In the genomic region with DNA sequence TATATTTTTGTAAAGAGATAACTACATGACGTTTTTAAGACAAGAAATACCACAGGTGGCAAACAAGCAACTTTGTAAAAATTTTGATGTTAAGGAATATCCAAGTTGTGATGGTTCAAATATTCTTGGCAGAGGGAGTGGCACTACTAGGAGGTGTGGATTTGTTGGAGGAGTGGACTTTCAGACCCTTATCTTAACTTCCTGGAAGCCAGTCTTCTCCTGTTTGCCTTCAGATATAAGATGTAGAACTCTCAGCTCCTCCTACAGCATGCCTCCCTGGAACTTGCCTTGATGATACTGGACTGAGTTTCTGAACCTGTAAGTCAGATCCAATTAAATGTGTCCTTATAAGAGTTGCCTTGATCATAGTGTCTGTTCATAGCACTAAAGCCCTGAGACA, we compare ENCODE assay signal across 25 mouse cellular contexts.
"Had no signal": no experiment of that assay in that cellular context is flagged by ENCODE, and none has a peak within 500 bp of the region (broad histone marks: within the 10 kb centered on the region; RNA-seq: fewer than 3 reads in every experiment).

No protein-coding gene starts in this region.

- DNase-seq: gastrocnemius, postnatal 14 days; heart, adult 18-20 months; heart, postnatal 10 days; heart, postnatal 4 days; kidney, adult 11 months; kidney, adult 2 months; kidney, adult 9 months; kidney, postnatal 14 days; kidney, postnatal 36 days; layer of hippocampus, adult 9-11 months; layer of hippocampus, postnatal 36 days; left cerebral cortex, postnatal 4 days had no signal

- H3K36me3 ChIP-seq: heart, embryonic 10.5 days; heart, embryonic 12.5 days; hindbrain, embryonic 10.5 days; hindbrain, embryonic 12.5 days; kidney, embryonic 15.5 days; limb, embryonic 13.5 days; limb, embryonic 15.5 days; liver, embryonic 12.5 days had no signal

- H3K27me3 ChIP-seq: heart, embryonic 12.5 days; hindbrain, embryonic 12.5 days; kidney, embryonic 15.5 days; limb, embryonic 13.5 days; limb, embryonic 15.5 days; liver, embryonic 12.5 days had no signal

- H3K27ac ChIP-seq: heart, embryonic 10.5 days; hindbrain, embryonic 10.5 days; hindbrain, embryonic 12.5 days; hindbrain, embryonic 14.5 days; kidney, embryonic 15.5 days; kidney, postnatal 0 days; limb, embryonic 13.5 days; limb, embryonic 15.5 days; liver, embryonic 12.5 days; liver, embryonic 14.5 days had no signal

- H3K9me3 ChIP-seq: heart, embryonic 10.5 days; heart, embryonic 12.5 days; hindbrain, embryonic 10.5 days; hindbrain, embryonic 12.5 days; kidney, embryonic 15.5 days; limb, embryonic 13.5 days; limb, embryonic 15.5 days; liver, embryonic 12.5 days had no signal

- H3K4me2 ChIP-seq: heart, embryonic 12.5 days; hindbrain, embryonic 12.5 days; hindbrain, embryonic 14.5 days; kidney, embryonic 15.5 days; limb, embryonic 13.5 days; limb, embryonic 15.5 days; liver, embryonic 12.5 days had no signal

- H3K4me1 ChIP-seq: hindbrain, embryonic 10.5 days; hindbrain, embryonic 12.5 days; kidney, embryonic 15.5 days; limb, embryonic 13.5 days; liver, embryonic 12.5 days had no signal

- H3K4me3 ChIP-seq: heart, embryonic 10.5 days; heart, embryonic 12.5 days; hindbrain, embryonic 10.5 days; hindbrain, embryonic 12.5 days; kidney, embryonic 15.5 days; limb, embryonic 13.5 days; limb, embryonic 15.5 days; liver, embryonic 12.5 days had no signal

- ATAC-seq: hindbrain, embryonic 16.5 days; inflammation-experienced regulatory T-cells, adult 6 months; liver, embryonic 12.5 days had no signal

- H3K9ac ChIP-seq: heart, embryonic 12.5 days; hindbrain, embryonic 12.5 days; hindbrain, embryonic 14.5 days; kidney, embryonic 15.5 days; limb, embryonic 13.5 days; limb, embryonic 15.5 days; liver, embryonic 12.5 days; liver, embryonic 14.5 days had no signal
